Mouse (Mus musculus) intestine, embryonic 16.5 days (tissue): ENCODE measurements around the gene Anxa3. TPM values are rescaled to one million over a fixed set of nuclear protein-coding genes. Genes with fewer than 3 reads are reported as not detected.

ENCODE experiments used
- polyA plus RNA-seq: library from polyadenylated mRNA; unstranded; fragments of >200 nt; fragmentation: Nextera tagmentation; extraction: Ambion mirVana; gene quantifications from 2 replicates; pipeline ENCODE4 v1.2.1, GENCODE M21; 2015

Gene Anxa3
- polyA plus RNA-seq, 1 experiment from 2014 or later = 48.4 TPM

Other genes starting within 250 kb of the Anxa3 start
- 12.5 and 17.2 TPM in 2 replicates for gene Bmp2k, start 204.3 kb downstream of the Anxa3 start, polyA plus RNA-seq